Mouse (Mus musculus): ENCODE results near the gene Ptger1.

DNA sequence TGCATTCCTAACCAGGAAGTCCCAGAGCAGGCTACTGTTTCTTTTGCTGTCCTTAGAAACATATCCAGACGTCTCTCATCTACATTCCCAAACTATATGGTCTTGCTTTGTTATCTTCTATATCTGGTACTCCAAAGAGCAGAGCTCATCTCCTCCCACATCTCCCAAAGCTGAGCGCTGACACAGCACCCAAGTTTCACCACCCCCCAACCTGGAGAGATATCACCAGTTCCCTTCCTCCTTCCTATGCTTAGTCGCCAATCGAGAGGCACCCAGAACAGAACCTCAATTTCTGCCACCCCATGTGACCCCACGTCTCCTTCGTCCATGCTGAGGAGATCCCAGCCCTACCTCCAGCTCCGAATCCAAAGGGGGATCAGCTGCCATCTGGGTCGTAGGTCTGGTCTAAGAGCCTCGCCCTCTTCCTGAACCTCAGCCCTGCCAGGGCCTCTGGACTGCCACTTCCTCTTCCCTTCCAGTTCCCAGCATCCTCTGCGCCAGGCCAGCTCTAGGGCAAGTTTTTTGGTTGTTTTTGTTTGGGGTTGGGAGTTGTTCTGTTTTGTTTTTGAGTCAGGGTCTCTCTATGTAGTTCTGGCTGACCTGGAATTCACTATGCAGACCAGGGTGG lies 27.2 kb downstream of the Ptger1 start:
- TF ChIP-seq CTCF (IDR thresholded peaks at IDR 0.05; ENCODE audit: control insufficient read depth, insufficient read depth, insufficient replicate concordance, low read depth, low read length) = no peak
- no peak for TF ChIP-seq POLR2A (IDR thresholded peaks at IDR 0.05; ENCODE audit: control insufficient read depth, low read depth, low read length)
